Mouse (Mus musculus): ENCODE data around the gene Serpina1b.
"Not testable (repeated sequence)": the region's sequence is repeated elsewhere in the genome, so short reads cannot be mapped to it uniquely, and the experiment has no call there.

The Serpina1b gene

DNA sequence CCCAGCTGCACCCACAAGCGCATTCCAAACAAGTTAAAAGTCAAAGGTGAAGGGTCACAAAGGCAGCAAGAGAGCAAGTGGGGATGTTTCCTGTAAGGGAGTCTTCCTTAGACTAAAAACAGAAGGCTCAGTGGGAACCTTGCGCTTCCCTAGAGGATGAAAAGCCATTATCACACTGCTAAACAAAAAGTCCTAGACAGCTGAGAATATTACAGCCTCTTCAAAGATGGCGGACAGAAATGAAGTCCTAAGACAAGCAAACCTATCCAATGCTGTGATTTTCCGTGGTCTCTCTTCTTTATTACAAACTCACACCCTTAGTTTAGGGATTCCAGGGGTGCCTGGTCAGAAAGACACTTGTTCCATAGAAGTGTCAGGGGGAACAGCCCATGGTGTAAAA is at the start of gene Serpina1b:
Gene Serpina1b, minus strand, starts transcription at position 101 of the 400 bp plus-strand sequence.
- not testable (repeated sequence) for DNase-seq

DNA sequence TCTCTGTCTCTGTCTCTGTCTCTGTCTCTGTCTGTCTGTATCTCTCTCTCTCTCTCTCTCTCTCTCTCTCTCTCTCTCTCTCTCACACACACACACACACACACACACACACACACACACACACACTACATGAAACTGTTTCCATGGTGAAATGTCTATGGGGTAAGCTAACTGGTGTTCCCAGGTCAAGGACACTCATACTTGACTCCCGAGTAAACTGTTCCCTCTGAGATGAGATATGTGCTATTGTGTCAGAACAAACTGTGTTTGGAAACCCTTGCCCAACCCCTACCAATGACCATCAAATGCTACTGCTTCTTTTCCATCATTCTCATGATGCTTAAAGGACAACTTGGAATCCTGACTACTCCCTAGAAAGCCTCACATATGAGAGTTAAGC is 36.7 kb upstream of the Serpina1b start:
- DNase-seq: not testable (repeated sequence)

DNA sequence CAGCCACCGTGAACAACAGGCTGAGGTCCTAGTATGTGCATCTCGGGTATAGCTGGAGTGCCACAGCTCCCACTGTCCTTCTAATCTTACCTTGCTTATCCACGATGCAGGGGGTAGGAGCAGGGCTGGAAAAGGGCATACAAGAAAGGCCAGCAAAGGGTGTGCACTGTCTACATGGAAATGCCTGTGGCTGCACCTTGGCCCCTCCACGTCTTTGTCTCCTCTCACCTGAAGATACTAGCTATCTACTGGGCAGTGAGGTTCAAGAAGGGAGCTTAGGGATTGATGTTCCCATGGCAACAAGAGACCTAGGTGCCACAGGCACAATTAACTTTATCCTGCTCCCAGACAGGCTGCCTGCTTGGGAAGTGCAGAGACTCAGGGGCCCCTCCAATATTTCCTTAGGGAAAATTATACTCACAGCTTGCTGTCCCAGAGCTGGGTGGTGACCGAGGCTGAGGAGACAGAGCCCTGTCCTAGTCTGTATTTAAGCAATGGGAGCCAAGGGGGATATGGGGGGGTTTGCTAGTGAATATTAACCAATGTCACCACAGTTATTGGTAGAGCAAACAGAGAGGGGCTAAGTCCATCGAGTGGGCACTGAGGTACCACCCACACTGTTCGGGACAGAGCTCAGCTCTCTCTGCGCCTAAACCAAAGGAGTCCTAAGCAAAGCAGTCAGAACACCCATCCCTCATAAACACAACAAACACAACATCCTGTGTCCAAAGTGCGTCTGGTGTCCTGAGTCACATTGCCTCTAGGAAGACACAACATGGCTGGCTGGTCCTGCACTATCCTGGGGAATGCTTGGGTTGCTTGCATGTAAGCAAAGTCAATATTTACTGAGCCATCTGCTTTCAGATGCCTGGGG is 33.2 kb upstream of the Serpina1b start, which contains the start of gene Serpina1a:
Gene Serpina1a, minus strand, starts transcription at position 462 of the 874 bp plus-strand sequence.
- DNase-seq: not testable (repeated sequence)

DNA sequence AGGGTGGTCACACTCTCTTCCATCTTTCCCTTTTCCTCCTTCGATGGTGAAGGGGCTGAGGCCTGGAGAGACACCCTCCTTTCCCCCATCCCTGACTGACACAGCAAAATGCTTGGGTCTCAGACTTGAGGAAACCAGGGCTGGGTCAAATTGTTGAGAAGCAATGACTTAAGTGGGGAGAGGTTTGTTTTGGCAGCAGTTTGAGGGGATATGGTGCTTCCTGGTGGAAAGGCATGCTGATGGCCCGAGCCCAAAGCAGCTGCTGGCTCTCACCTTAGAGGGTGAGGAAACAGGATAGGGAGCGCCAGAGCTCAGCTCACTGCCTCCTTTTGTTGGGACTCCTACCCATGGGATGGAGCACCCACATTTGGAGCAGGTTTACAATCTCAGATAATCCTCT is 30.8 kb upstream of the Serpina1b start:
- DNase-seq: no peak

DNA sequence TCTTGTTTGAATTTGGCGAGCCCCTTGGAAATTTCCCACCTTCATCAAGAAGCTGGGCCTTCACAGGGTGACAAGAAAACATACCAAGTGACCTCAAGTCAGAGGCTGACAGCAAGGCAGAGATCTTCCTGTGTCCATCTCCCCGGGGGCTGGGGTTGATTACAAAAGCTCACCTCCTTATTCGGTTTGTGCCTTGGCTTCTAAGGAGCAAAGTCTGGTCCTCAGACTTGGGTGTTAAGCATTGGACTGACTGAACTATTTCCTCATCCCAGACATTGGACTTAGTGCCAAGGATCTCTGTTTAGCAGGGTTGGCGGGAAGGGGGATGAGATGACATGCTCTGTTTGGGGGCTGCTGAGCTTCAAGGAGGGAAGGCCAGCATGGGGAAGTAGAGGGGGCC is 30.4 kb upstream of the Serpina1b start:
- not testable (repeated sequence) for DNase-seq

- not testable (repeated sequence) for DNase-seq
Measured at GRCm38 (mm10) chr12:103859584-103859983, 29.4 kb upstream of the Serpina1b start.

DNA sequence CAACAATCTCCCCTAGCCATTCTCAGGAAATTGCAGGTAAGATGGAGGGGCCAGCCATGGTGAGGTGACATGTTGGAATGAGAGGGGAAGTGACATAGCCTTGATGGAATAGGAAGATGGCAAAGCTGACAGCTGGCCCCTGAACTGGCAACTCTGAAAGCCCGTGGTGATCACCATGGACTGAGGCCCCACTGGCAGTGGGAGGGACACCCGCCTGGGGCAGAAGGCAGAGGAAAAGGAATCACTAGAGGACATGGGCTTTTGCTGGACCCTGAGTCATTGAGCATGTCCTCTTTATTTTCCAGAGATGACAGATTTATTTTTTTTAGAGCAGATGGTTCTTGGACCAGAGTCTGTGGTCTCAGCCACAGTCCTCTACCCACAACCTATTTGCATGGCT is 22.9 kb upstream of the Serpina1b start:
- not testable (repeated sequence) for DNase-seq

GRCm38 (mm10) chr12:103827661-103828372 is 2.4 kb downstream of the Serpina1b start:
- DNase-seq: not testable (repeated sequence)

DNA sequence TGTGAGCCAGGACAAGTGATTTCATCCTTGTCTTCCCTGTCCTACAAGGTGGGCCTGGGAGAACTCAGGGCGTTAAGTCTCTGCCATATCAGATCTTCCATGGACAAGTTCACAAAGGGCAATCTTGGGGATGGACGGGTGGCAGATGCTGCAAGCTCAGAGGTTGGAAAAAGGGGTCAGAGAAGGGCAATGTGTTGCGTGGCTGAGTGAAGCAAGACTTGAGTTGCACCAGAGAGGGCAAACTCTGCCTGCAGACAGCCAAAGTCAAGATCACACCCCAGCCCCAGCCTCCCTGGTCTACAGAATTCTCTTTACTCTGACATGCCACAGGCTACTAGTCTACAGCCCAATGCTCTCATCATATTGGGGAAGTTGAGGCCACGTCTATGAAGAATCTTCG is 6.3 kb downstream of the Serpina1b start:
- not testable (repeated sequence) for DNase-seq

DNA sequence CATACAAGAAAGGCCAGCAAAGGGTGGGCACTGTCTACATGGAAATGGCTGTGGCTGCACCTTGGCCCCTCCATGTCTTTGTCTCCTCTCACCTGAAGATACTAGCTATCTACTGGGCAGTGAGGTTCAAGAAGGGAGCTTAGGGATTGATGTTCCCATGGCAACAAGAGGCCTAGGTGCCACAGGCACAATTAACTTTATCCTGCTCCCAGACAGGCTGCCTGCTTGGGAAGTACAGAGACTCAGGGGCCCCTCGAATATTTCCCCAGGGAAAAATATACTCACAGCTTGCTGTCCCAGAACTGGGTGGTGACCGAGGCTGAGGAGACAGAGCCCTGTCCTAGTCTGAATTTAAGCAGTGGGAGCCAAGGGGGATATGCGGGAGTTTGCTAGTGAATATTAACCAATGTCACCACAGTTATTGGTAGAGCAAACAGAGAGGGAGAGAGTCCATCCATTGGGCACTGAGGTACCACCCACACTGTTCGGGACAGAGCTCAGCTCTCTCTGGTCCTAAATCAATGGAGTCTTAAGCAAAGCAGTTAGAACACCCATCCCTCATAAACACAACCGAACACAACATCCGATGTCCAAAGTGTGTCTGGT is 56.8 kb downstream of the Serpina1b start, which contains the start of gene Serpina1d:
Gene Serpina1d, minus strand, starts transcription at position 347 of the 606 bp plus-strand sequence.
- DNase-seq: not testable (repeated sequence)

- DNase-seq: not testable (repeated sequence)
Measured at GRCm38 (mm10) chr12:103770597-103770996, 59.6 kb downstream of the Serpina1b start.

DNA sequence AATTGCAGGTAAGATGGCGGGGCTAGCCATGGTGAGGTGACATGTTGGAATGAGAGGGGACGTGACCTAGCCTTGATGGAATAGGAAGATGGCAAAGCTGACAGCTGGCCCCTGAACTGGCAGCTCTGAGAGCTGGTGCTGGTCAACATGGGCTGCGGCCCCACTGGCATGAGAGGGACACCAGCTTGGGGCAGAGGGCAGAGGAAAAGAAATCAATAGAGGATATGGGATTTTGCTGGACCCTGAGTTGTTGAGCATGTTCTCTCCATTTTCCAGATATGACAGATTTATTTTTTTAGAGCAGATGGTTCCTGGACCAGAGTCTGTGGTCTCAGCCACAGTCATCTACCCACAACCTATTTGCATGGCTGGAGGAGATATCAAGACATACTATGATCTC is 67.1 kb downstream of the Serpina1b start:
- DNase-seq: not testable (repeated sequence)

DNA sequence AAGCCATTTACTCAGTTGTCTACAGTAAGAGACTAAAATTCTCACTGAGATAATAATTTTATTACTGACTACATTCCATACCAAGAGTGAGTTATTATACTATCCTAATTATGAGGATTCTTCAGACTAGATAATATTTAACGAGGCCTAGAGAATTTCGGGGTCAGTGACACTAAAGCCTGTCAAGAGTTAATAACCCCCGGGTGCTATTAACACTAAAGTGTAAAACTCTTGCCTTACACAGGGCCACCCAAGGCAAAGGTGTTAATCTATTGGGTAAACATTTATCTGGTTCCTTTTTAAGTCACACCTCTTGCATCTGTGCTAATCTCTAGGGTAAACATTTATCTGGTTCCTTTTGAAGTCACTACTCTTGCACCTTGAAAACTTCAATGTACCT is 69.9 kb downstream of the Serpina1b start:
- not testable (repeated sequence) for DNase-seq

DNA sequence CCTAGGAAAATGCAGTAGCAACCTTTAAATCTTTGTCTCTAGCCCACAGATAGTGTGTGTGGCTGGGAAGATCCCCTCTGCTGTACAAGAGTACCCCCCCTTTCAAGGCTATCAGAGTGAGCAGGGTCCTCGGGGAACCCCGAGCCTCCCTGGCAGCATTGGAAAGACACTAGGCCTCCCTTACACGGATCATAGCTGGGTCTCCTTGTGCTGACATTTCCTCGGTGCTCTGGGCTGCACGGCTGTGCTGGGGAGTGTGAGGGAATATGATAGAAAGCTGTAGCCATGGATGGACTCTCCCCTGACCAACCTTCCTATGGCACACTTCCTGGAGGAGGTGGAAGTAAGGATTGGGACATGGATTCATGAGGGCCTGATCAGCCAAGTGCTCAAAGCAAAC is 84.2 kb downstream of the Serpina1b start:
- not testable (repeated sequence) for DNase-seq

DNA sequence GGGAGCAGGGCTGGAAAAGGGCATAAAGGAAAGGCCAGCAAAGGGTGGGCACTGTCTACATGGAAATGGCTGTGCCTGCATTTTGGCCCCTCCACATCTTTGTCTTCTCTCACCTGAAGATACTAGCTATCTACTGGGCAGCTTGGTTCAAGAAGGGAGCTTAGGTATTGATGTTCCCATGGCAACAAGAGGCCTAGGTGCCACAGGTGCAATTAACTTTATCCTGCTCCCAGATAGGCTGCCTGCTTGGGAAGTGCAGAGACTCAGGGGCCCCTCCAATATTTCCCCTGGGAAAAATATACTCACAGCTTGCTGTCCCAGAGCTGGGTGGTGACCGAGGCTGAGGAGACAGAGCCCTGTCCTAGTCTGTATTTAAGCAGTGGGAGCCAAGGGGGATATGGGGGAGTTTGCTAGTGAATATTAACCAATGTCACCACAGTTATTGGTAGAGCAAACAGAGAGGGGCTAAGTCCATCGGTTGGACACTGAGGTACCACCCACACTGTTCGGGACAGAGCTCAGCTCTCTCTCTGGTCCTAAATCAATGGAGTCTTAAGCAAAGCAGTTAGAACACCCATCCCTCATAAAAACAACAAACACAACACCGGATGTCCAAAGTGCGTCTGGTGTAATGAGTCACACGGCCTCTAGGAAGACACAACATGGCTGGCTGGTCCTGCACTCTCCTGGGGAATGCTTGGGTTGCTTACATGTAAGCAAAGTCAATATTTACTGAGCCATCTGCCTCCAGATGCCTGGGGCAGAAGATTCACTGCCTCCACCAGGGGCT is 92.2 kb downstream of the Serpina1b start:
- DNase-seq: not testable (repeated sequence)

GRCm38 (mm10) chr12:103735566-103735965 is 94.6 kb downstream of the Serpina1b start:
- not testable (repeated sequence) for DNase-seq

GRCm38 (mm10) chr12:103735101-103735500 is 95.1 kb downstream of the Serpina1b start:
- DNase-seq: not testable (repeated sequence)

DNA sequence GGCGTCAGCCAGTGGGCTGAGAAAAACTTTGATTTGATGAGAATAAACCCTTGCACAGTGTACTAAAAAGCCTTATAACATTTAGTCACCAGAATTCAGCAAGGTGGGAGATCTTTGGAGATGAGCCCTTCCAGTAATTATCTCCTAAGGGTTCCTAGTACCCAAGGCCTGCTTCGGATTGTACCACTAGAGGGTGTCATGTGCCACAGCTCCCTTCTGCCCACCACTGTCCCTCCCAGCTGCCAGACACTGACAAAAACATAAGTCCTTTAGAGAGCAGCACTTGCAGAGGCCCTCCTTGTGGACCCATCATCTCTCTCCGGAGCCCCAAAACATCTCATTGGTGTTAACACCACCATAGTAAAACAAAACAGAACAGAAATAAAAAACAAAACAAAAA is 118.6 kb downstream of the Serpina1b start:
- DNase-seq: no peak

GRCm38 (mm10) chr12:103710405-103710804 is 119.8 kb downstream of the Serpina1b start:
- no peak for DNase-seq

DNA sequence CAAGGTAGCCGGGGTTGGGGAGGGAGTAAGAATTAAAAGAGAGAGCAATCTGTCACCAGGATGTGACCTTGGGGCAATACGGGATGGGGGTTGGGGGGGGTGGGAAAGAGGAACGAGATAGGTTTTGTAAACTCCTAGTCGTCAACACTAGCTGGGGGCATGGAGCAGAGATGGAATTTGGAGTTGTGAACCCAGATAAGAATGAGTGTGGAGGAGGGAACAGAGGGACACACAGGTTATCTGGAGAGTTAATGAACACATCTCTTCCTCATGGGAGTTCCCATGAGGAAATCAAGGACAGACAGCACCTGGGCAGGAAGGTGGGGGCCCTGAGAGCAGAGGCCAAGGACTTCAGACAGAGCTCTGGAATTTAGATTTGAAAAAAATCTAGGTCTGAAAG is 124.1 kb downstream of the Serpina1b start:
- no peak for DNase-seq

- no peak for DNase-seq
Measured at GRCm38 (mm10) chr12:103705547-103705946, 124.6 kb downstream of the Serpina1b start.

DNA sequence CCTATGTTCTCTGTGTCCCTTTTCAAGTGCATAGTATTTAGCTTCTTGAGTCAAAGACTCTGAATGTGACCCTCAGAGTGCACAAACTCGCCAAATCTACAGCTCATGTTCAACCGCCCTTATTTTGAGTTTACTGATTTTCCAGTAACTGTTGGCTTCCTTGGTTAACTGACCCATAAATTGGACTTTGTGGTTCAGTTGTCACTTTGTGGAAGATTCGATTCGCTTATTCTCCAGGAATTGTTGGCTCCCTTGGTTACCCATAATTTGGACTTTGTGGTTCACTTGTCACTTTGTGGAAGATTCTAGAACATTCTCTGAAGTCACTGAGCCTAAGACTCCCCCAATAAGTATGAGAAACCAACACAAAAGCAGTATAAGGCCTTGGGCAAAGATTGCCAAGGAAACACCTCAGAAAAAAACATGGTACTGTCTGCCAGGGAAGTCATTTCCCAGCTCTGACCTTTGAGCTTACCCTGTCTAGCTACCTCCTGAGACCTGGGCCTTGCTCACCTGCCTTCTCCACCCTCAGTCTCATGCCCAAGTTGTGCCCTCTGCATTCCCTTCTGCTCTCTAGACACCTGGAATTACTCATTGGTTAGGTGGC is 129.9 kb downstream of the Serpina1b start:
- DNase-seq: no peak
